11 mouse cellular contexts compared by ENCODE assay signal in the genomic region with DNA sequence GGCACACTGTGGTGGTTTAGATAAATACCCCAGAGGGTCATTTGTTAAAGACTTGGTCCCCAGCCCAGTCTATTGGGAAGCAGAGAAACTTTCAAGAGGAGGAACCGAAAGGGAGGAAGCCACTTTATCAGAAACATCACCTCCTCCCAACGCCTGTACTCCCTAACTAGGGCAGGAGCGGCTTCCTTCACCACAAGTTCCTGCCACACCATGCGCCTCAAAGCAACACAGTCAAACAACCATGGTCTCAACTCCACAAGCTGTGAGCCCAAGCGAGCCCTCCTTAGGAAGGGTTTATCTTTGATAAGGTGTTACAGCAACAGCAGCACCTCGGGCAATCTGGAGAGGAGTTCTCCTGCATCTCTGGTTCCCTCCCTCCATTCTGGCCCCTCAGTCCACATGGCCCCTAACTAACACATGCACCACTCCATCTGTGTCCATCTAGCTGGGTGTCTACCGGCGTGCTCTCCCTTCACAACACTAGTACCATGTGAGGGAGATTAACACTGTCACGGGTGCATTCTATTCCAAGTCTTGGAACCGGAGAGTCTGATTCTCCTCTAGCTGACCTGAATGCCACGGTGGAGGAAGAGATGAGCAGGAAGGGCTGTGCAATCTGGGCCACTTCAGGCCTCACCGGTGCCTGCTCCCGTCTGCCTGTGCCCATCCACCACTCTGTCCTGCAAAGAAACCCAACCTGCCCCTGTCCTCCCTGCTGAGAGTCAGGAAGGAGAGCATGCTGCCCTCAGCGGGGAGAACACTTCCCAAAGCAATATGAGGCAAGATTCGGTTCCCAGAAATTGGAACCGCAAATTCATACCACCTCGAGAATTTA.
DNase-seq lines count a peak whose midpoint lies in the region; ATAC-seq and TF ChIP-seq lines count a peak whose summit lies in the region.
"Had no signal": no experiment of that assay in that cellular context is flagged by ENCODE, and none has a peak within 500 bp of the region (broad histone marks: within the 10 kb centered on the region; RNA-seq: fewer than 3 reads in every experiment).

No protein-coding gene starts in this region.

- 73% methylated on average over 17 of the region's 17 CpGs for WGBS in lung, embryonic 14.5 days
- WGBS in liver, embryonic 13.5 days (ENCODE audit: insufficient replicate concordance), result 34% methylated on average over 17 of the region's 17 CpGs

- H3K27ac ChIP-seq in lung, embryonic 14.5 days (ENCODE audit: low read depth), result no peak overlapping the region
- H3K27ac ChIP-seq in liver, embryonic 13.5 days, result peak overlapping the region; percentile 23; the same call in 1 of the 2 replicates
- H3K27ac ChIP-seq: neural tube, embryonic 12.5 days had no signal

- 0 out of 2 replicates have a peak, but pooled peaks have one; percentile 16 for ATAC-seq in lung, embryonic 14.5 days (ENCODE audit: insufficient read depth)
- no peak for ATAC-seq in liver, embryonic 13.5 days (ENCODE audit: low read depth)
- ATAC-seq: intestine, postnatal 0 days had no signal

- no peak overlapping the region for H3K4me3 ChIP-seq in lung, embryonic 14.5 days (ENCODE audit: low read depth, low read length)
- H3K4me3 ChIP-seq in liver, embryonic 13.5 days (replicated peaks), result peak overlapping the region; percentile 15; the same call in 1 of the 2 replicates
- H3K4me3 ChIP-seq: neural tube, embryonic 12.5 days had no signal

- no peaks in the 10 kb centered on the region for H3K36me3 ChIP-seq in lung, embryonic 14.5 days (ENCODE audit: insufficient read depth)
- H3K36me3 ChIP-seq in liver, embryonic 13.5 days, result no peaks in the 10 kb centered on the region

- no peak overlapping the region for H3K4me2 ChIP-seq in lung, embryonic 14.5 days
- H3K4me2 ChIP-seq in liver, embryonic 13.5 days, result peak overlapping the region; percentile 34
- H3K4me2 ChIP-seq: neural tube, embryonic 12.5 days had no signal

- H3K9ac ChIP-seq in lung, embryonic 14.5 days, result no peak overlapping the region
- H3K9ac ChIP-seq in liver, embryonic 13.5 days, result no peak overlapping the region
- H3K9ac ChIP-seq: neural tube, embryonic 12.5 days had no signal

- TF ChIP-seq CTCF in lung, embryonic 14.5 days (IDR thresholded peaks at IDR 0.05; ENCODE audit: low read depth), result no peak

- no peaks in the 10 kb centered on the region for H3K9me3 ChIP-seq in lung, embryonic 14.5 days (ENCODE audit: low read depth, low read length)
- H3K9me3 ChIP-seq in liver, embryonic 13.5 days (replicated peaks), result no peaks in the 10 kb centered on the region
- H3K9me3 ChIP-seq: neural tube, embryonic 12.5 days had no signal

- 0 out of 2 replicates have a peak, but pooled peaks cover 4% of the 10 kb centered on the region for H3K4me1 ChIP-seq in lung, embryonic 14.5 days (ENCODE audit: insufficient read depth)
- peaks cover 52% of the 10 kb centered on the region for H3K4me1 ChIP-seq in liver, embryonic 13.5 days (replicated peaks)
- H3K4me1 ChIP-seq: neural tube, embryonic 12.5 days had no signal

- no peak for DNase-seq in lung, embryonic 14.5 days
- no peak for DNase-seq in lung, postnatal 14 days
- peak; percentile 80 for DNase-seq in cerebellum, adult 8-10 months
- DNase-seq in liver, embryonic 13.5 days, result no peak
- peak; percentile 75 for DNase-seq in thymus, postnatal 25 days
- DNase-seq in right cerebral cortex, adult 2 months (ENCODE audit: low spot score in 2 of 2), result no peak
- no peak for DNase-seq in adrenal gland, postnatal 25 days
- DNase-seq in left cerebral cortex, adult 18-20 months (ENCODE audit: low spot score in 2 of 2), result no peak
- DNase-seq: right cerebral cortex, postnatal 25 days had no signal

- H3K27me3 ChIP-seq in lung, embryonic 14.5 days (ENCODE audit: insufficient read depth, low read length), result no peaks in the 10 kb centered on the region
- no peaks in the 10 kb centered on the region for H3K27me3 ChIP-seq in liver, embryonic 13.5 days
- H3K27me3 ChIP-seq: neural tube, embryonic 12.5 days had no signal

Comparison
In these comparisons a context has a peak if more than half of its experiments do, and no peak if none do; other contexts are left out.
1. DNase-seq: peak in cerebellum, adult 8-10 months (single experiment) and thymus, postnatal 25 days (single experiment); none in lung, embryonic 14.5 days (single experiment), lung, postnatal 14 days (single experiment), liver, embryonic 13.5 days (single experiment), right cerebral cortex, adult 2 months (0 of 2), adrenal gland, postnatal 25 days (single experiment) and left cerebral cortex, adult 18-20 months (0 of 2).